Mouse (Mus musculus) midbrain, embryonic 14.5 days (tissue): ENCODE data around the gene Asf1b. TPM values are rescaled to one million over a fixed set of nuclear protein-coding genes. Genes with fewer than 3 reads are reported as not detected.
A peak's percentile ranks its signal among the peaks of the same experiment; 100 is the strongest.

ENCODE experiments used
- ATAC-seq: fragments of 200-750 bp; cut with Nextera tagmentation; 2 replicates; pipeline ENCODE4 v1.8.0; 2017; ENCODE audit warnings: moderate number of reproducible peaks, moderate library complexity; ENCODE audit not compliant: low FRiP score, low TSS enrichment
- DNase-seq: peaks from one replicate; pipeline ENCODE4 v3.0.0-alpha.2; 2015
- H3K27ac ChIP-seq: fragments of 300-500 bp; sonication (generic); replicated peaks from 2 replicates; pipeline ENCODE4 v1.5.1; 2014; ENCODE audit warnings: mild to moderate bottlenecking, low read depth, low read length, moderate library complexity
- H3K27me3 ChIP-seq: fragments of 300-500 bp; sonication (generic); 2 replicates; pipeline ENCODE4 v1.6.1; 2014; ENCODE audit warnings: low read length, control low read depth, mixed read lengths; ENCODE audit not compliant: control insufficient read depth, insufficient read depth
- H3K36me3 ChIP-seq: fragments of 300-500 bp; sonication (generic); 2 replicates; pipeline ENCODE4 v1.6.1; 2014; ENCODE audit warnings: low read length, control low read depth; ENCODE audit not compliant: control insufficient read depth, insufficient read depth
- H3K4me1 ChIP-seq: fragments of 300-500 bp; sonication (generic); 2 replicates; pipeline ENCODE4 v1.6.1; 2014; ENCODE audit warnings: mild to moderate bottlenecking, antibody characterized with exemption, low read length, control low read depth; ENCODE audit not compliant: control insufficient read depth, insufficient read depth
- H3K4me2 ChIP-seq: fragments of 300-500 bp; sonication (generic); 2 replicates; pipeline ENCODE4 v1.6.1; 2014; ENCODE audit warnings: mild to moderate bottlenecking, low read length, moderate library complexity
- H3K4me3 ChIP-seq: fragments of 300-500 bp; sonication (generic); replicated peaks from 2 replicates; pipeline ENCODE4 v1.5.1; 2014; ENCODE audit warnings: low read depth, low read length
- H3K9ac ChIP-seq: fragments of 300-500 bp; sonication (generic); replicated peaks from 2 replicates; pipeline ENCODE4 v1.6.1; 2014; ENCODE audit warnings: mild to moderate bottlenecking, low read length, moderate library complexity
- H3K9me3 ChIP-seq: fragments of 300-500 bp; sonication (generic); 2 replicates; pipeline ENCODE4 v1.6.1; 2016; ENCODE audit warnings: low read length, control low read depth, mixed read lengths; ENCODE audit not compliant: control insufficient read depth
- WGBS: fragments of 180-500 bp; shearing (Covaris S2); extraction: QIAGEN DNeasy Blood & Tissue Kit; methylation state at CpG from one replicate; pipeline ENCODE4 v1.1.7; 2014; 5-methylcytosine and 5-hydroxymethylcytosine counted together
- polyA plus RNA-seq: library from polyadenylated mRNA; unstranded; fragments of >200 nt; fragmentation: Nextera tagmentation; extraction: Ambion mirVana; gene quantifications from 2 replicates; pipeline ENCODE4 v1.2.1, GENCODE M21; 2014

The Asf1b gene
- polyA plus RNA-seq, 1 experiment from 2014 or later = 15.5 TPM

GRCm38 (mm10) chr8:83941066-83941677 is 14.1 kb upstream of the Asf1b start:
- WGBS = 67% methylated on average over 6 of the region's 6 CpGs
- DNase-seq (no peak), ATAC-seq (no peak)
- Histone ChIP-seq H3K27ac (0 out of 2 replicates have a peak overlapping the region, but pooled peaks have one; percentile 9), H3K27me3 (no peaks in the 10 kb centered on the region), H3K4me1 (no peaks in the 10 kb centered on the region), H3K9ac (no peak overlapping the region), H3K4me3 (no peak overlapping the region), H3K36me3 (peaks cover 43% of the 10 kb centered on the region), H3K9me3 (no peaks in the 10 kb centered on the region), H3K4me2 (no peak overlapping the region)

DNA sequence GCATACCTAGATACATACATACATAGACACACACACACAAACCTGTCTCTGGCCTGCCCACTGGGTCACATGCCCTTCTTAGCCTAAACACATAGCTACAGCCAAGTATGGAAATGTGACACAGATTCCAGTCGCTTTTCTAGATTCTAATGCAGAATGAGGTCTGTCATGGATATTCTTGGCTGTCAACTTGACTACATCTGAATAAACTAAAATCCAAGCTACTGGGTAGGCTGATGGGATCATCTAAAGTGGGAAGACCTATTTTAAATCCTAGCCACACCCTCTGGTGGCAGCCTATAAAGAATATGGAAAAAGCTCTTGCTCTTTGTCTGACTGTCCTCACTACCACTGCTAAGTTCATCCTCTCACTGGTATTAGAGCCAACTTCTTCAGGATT is 12.9 kb upstream of the Asf1b start:
- Histone ChIP-seq H3K9ac (no peak overlapping the region), H3K4me1 (no peaks in the 10 kb centered on the region), H3K36me3 (peaks cover 31% of the 10 kb centered on the region), H3K4me3 (no peak overlapping the region), H3K27me3 (no peaks in the 10 kb centered on the region), H3K9me3 (no peaks in the 10 kb centered on the region), H3K4me2 (no peak overlapping the region), H3K27ac (no peak overlapping the region)
- ATAC-seq (no peak), DNase-seq (no peak)
- 71% methylated on average over 1 of the region's 1 CpGs for WGBS

DNA sequence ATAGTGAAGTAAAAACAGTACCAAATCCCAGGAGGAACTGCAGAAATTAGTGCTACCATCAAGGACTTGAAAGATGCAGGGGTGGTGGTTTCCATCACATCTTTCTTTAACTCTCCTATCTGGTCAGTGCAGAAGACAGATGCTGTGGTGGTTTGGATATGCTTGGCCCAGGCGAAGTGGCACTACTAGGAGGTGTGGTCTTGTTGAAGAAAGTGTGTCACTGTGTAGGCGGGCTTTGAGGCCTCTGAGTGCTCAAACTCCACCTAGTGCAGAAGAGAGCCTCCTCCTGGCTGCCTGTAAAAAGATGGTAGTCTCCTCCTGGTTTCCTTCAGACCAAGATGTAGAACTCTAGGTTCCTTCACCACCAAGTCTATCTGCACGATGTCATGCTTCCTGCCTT is 9.8 kb upstream of the Asf1b start:
- 78% methylated on average over 3 of the region's 3 CpGs for WGBS
- DNase-seq = no peak
- no peak overlapping the region for H3K9ac ChIP-seq
- no peaks in the 10 kb centered on the region for H3K27me3 ChIP-seq
- no peak overlapping the region for H3K4me3 ChIP-seq
- no peak for ATAC-seq
- H3K27ac ChIP-seq = no peak overlapping the region
- H3K4me1 ChIP-seq = no peaks in the 10 kb centered on the region
- no peaks in the 10 kb centered on the region for H3K9me3 ChIP-seq
- no peak overlapping the region for H3K4me2 ChIP-seq
- no peaks in the 10 kb centered on the region for H3K36me3 ChIP-seq

DNA sequence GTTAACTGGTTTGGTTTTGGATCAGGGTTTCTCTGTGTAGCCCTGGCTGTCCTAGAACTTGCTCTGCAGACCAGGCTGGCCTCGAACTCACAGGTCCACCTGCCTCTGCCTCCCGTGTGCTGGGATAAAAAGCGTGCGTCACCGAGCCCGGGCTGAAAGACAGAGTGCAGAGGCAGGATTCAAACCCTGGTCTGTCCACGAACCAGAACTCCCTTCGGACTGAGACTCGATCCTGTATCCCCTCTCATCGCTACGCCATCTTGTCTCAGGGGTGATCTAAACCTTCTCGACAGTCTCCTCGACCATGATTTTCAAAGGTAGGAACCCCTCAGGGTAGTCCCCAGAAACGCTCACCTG is 580 bp upstream of the Asf1b start:
- Histone ChIP-seq H3K27me3 (no peaks in the 10 kb centered on the region), H3K9me3 (no peaks in the 10 kb centered on the region), H3K4me3 (peak overlapping the region; percentile 53), H3K9ac (peak overlapping the region; percentile 51), H3K4me1 (peaks cover 8% of the 10 kb centered on the region), H3K36me3 (no peaks in the 10 kb centered on the region), H3K27ac (peak overlapping the region; percentile 67), H3K4me2 (peak overlapping the region; percentile 94)
- WGBS = under 1% methylated on average over 14 of the region's 14 CpGs
- ATAC-seq (no peak), DNase-seq (no peak)

DNA sequence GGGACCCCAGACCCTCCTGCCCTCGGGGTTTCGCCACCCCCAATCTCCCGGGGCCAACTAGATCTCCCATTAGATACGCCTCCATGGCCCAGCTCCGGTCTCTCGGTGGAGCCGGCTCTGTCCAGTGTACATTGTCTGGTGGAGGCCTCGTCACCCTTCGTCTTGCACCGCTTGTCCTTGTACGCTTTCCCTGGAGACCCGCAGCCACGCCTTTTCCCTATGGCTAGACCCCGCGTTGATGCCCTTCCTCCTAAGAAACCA is 581 bp downstream of the Asf1b start:
- Histone ChIP-seq H3K4me3 (peak overlapping the region; percentile 53), H3K4me1 (peaks cover 8% of the 10 kb centered on the region), H3K27me3 (no peaks in the 10 kb centered on the region), H3K9ac (no peak overlapping the region; the same call in 1 of the 2 replicates), H3K36me3 (no peaks in the 10 kb centered on the region), H3K9me3 (no peaks in the 10 kb centered on the region), H3K4me2 (peak overlapping the region; percentile 94), H3K27ac (no peak overlapping the region)
- DNase-seq = no peak
- WGBS = 1% methylated on average over 15 of the region's 15 CpGs
- peak; percentile 12; the same call in 1 of the 2 replicates for ATAC-seq

DNA sequence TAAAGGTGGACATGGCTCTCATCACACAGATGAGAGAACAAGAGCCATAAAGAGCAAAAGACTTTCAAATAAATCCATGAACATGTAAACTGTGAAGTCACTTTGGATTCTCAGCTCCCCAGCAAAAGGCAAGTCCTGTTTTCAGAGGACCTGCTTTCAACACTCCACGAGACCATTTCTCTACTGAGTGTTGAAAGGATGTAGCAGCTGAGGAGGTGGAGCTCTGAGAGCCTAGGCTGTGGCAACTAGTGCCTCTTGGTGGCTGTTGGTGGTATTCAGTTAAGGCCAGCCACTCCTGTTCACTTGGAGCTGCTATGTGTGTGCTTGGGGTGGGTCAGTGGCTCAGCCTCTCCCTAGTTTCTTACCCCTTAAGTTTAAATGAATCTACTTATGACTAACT is 1.5 kb downstream of the Asf1b start:
- Histone ChIP-seq H3K9me3 (no peaks in the 10 kb centered on the region), H3K27me3 (no peaks in the 10 kb centered on the region), H3K4me2 (peak overlapping the region; percentile 94; the same call in 1 of the 2 replicates), H3K27ac (no peak overlapping the region), H3K9ac (no peak overlapping the region), H3K4me3 (no peak overlapping the region), H3K4me1 (peaks cover 8% of the 10 kb centered on the region), H3K36me3 (no peaks in the 10 kb centered on the region)
- WGBS = 44% methylated on average over 1 of the region's 1 CpGs
- ATAC-seq (no peak), DNase-seq (no peak)

DNA sequence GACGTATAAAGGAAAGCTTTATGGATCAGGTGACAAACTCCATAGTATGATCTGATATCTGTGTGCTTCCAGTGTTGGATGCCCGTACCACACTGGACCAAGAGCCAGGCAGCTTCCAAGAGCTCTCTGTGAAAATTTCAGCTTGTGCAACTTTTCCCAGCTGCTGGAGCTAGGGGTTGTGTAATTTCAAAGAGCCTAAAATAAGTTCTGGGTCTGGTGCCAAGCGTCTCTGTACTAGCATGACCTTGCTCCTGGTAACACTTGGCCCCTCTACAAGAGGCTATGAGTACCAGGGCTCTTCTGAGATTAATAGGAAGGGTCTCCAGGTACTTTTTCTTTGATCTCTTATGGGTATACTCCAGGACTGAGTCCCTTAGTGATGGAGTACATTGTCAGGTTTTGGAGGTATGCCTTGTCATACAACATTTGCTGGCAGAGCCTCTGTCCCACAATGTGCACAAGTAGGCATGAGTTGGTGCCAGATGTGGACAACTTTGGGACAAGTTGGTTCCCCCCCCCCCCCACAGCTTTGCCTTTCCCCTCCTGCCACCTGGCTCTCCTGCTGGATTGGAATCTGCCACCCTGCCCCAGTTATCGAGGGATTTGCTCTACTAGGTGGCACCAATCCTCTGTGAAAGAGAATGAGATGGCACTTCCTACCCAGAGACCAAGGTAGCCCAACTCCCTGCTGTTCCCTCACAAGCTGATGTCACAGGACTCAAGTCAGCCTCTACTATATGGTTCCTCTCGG is 8.9 kb downstream of the Asf1b start:
- Histone ChIP-seq H3K9me3 (no peaks in the 10 kb centered on the region), H3K36me3 (0 out of 2 replicates have a peak, but pooled peaks cover 3% of the 10 kb centered on the region), H3K4me2 (no peak overlapping the region), H3K4me3 (no peak overlapping the region), H3K4me1 (no peaks in the 10 kb centered on the region), H3K27me3 (no peaks in the 10 kb centered on the region), H3K9ac (no peak overlapping the region), H3K27ac (no peak overlapping the region)
- 91% methylated on average over 5 of the region's 5 CpGs for WGBS
- DNase-seq (no peak), ATAC-seq (no peak)

GRCm38 (mm10) chr8:83967701-83968100 is 12.4 kb downstream of the Asf1b start:
- Histone ChIP-seq H3K27me3 (no peaks in the 10 kb centered on the region), H3K9ac (no peak overlapping the region), H3K4me3 (no peak overlapping the region), H3K27ac (no peak overlapping the region), H3K4me2 (no peak overlapping the region), H3K4me1 (peaks cover 4% of the 10 kb centered on the region; the same call in 1 of the 2 replicates), H3K36me3 (0 out of 2 replicates have a peak, but pooled peaks cover 3% of the 10 kb centered on the region), H3K9me3 (no peaks in the 10 kb centered on the region)
- no peak for ATAC-seq
- 94% methylated on average over 7 of the region's 7 CpGs for WGBS
- DNase-seq = no peak

DNA sequence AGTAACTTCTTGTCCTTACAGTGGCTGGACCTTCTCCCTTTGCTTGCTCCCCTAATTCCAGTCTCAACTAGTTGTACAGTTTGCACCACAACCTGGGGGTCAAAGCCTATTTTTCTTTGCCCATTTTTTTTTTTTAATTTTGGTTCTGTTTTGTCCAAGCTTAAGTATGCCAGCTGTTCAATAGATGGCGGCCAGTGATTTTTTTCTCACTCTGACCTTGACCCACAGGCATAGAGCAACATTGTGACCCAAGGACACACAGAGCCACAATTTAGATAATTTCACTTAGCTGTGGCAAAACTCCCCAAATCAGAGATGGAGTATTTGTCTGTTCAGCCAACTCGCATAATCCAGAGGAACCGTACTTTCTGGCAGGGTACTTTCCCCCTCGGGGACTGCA is 15.8 kb downstream of the Asf1b start:
- Histone ChIP-seq H3K9me3 (no peaks in the 10 kb centered on the region), H3K9ac (no peak overlapping the region), H3K4me1 (peaks cover 19% of the 10 kb centered on the region), H3K27ac (no peak overlapping the region), H3K36me3 (no peaks in the 10 kb centered on the region), H3K4me2 (no peak overlapping the region), H3K4me3 (no peak overlapping the region), H3K27me3 (no peaks in the 10 kb centered on the region)
- DNase-seq (no peak), ATAC-seq (no peak)
- WGBS = 90% methylated on average over 4 of the region's 4 CpGs
